Mouse (Mus musculus) testis, postnatal 10 days (tissue): ENCODE measurements around the gene Slc17a5.
A peak's percentile ranks its signal among the peaks of the same experiment; 100 is the strongest.

Experiments
- DNase-seq: peaks from one replicate; pipeline ENCODE4 v3.0.0; 2021; ENCODE audit warnings: low spot score

Slc17a5 gene

GRCm38 (mm10) chr9:78559479-78559878, 28.4 kb downstream of the Slc17a5 start:
- no peak for DNase-seq

- peak; percentile 43 for DNase-seq
These were observed 29.1 kb downstream of the Slc17a5 start for GRCm38 (mm10) chr9:78558586-78559214.

DNA sequence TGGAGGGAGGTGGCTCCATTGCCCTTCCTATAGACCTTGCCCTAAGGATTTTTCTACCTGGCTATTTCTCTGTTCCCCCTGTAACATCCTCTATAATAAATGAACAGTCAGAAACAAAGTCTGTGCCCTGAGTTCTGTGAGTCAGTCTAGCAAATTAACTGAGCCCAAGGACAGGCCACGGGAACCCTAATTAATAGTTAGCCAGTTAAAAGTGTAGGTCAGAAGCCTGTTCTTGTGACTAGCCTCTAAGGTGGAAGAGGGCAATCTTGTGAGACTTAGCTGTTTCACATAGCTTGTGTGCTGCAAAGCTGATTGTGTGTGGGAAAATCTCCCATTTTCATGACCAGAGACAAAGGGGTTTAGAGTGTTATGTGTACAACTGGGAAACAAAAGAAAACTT, 30.8 kb downstream of the Slc17a5 start:
- no peak for DNase-seq

DNA sequence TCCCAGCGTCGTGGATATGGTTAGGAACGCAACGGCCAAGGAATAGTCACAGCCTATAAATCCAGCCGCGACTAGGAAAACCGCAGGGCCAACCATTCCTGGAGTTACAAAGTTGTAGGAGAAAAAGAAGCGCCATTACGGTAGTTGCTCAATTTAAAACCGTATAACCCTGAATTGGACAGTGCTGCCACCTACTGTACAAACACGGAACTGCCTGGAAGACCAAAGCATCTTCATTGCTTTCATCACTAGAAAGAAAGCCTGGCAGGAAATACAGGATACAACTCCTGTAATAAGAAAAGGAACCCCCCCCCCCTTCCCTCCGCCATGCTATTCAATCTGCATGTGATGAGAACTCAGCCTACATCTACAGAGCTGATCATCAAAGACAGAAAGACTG, 34.9 kb downstream of the Slc17a5 start:
- DNase-seq = peak; percentile 92

DNA sequence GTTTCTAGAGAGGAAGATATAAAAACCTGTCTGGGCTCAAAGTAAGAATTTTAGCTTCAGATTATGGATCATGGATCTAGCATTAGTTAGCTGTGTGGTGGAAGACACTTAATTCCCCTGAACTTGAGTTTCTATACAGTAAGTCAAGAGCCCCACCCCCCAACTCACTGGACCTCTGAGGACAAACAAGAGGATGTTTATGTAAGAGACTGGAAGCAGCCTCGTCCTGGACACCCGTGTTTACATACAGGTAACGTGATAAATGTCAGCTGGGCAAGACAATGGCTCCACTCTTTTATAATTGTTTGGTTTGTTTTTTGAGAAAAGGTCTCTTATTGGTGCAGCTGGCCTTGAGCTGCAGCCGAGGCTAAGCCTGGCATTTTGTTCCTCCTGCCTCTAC, 36.1 kb downstream of the Slc17a5 start:
- no peak for DNase-seq

DNA sequence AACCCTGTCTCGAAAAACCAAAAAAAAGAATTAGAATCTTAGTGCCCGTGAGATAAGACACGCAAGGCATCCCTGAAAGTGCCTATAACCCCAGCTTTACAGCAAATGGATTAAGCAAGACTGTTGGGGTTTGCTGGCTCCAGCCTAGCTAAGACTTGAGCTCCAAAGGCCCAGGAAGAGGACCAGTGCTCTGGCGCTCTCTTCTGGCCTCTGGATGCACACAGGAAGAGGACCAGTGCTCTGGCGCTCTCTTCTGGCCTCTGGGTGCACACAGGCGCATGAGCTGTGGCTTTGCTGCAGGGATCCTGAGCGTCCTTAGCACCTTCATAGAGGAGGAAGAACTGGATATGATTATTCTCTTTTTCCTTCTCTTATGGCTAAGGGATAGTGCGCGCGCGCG, 40.1 kb downstream of the Slc17a5 start:
- peak; percentile 40 for DNase-seq

DNA sequence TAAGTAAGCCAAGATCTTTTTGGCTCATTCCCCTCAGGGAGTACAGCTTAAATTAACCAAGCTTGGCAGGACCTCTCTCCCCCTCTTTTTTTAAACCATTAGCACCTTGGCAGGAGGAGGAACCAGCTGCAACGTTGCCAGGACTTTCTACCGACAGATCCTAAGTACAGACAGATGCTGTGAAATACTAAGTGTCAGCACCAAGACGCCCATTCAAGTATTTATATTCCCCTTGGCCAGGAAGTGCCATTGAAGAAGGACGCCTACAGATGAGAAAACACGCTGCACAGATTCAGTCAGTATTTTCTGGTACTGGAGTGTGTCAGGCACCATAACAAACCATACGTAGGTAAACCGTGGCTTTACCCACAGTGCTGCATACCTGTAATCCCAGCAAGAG, 40.9 kb downstream of the Slc17a5 start:
- no peak for DNase-seq

- no peak for DNase-seq
These were observed 46.1 kb downstream of the Slc17a5 start for GRCm38 (mm10) chr9:78541758-78542157.

- DNase-seq = no peak
These were observed 49.4 kb downstream of the Slc17a5 start for GRCm38 (mm10) chr9:78538421-78538820.

DNA sequence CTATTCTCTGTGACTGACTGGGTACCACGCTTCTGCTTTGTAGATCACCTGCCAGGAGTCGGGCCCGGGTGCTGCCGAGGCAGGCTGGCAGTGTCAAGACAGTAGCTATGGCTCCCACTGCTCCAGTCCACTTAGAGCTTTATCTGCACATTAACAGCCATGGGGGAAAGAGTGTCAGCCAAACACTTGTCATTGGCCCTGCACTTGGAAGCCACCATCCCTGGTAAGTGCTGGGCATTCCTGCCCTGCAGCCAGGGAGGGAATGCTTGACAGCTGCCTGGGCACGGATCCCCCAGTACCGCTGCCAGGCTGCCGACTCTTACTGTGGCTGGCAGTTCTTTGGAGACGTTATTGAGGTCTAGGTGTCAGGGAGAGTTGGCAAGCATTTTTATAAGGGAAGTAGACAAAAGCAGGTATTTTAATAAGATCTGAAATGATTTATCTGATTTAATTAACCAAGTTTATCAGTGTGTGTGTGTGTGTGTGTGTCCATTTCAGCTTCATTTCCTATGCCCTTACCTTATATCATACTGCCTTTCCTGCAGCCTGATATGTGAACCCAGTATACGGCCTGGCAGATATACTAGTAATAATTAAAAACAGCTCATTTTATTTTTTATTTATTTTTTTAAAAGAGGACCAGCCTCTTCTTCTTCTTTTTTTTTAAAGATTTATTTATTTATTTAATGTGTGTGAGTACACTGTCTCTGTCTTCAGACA, 50.5 kb downstream of the Slc17a5 start:
- no peak for DNase-seq

GRCm38 (mm10) chr9:78534606-78535005, 53.2 kb downstream of the Slc17a5 start:
- no peak for DNase-seq

GRCm38 (mm10) chr9:78533296-78533935, 54.4 kb downstream of the Slc17a5 start:
- DNase-seq = no peak

DNA sequence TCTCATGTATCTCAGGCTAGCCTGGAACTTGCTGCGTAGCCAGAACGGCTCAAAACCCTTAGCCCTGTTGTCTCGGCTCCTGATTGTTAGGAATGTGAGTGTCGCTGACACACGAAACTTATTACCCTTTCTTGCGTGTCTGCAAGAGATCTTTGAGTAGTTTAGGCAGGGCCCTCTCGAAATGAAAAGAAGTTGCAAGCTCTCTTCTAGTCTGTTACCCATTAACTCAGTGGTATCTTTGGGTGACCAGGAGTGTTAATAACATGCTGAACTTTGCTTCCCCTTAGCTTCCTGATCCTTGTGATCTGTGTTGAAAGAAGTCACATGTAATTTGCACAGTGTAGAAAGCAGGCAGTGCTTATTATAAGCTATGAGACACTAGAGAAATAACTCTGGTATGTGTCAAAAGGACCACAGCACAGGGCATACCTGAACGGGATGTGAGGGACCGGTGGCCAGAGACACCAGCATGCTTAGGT, 55.5 kb downstream of the Slc17a5 start:
- DNase-seq = no peak

- DNase-seq = no peak
These were observed 56.0 kb downstream of the Slc17a5 start for GRCm38 (mm10) chr9:78531816-78532215.

- DNase-seq = peak; percentile 94
These were observed 60.0 kb downstream of the Slc17a5 start for GRCm38 (mm10) chr9:78527767-78528381.

DNA sequence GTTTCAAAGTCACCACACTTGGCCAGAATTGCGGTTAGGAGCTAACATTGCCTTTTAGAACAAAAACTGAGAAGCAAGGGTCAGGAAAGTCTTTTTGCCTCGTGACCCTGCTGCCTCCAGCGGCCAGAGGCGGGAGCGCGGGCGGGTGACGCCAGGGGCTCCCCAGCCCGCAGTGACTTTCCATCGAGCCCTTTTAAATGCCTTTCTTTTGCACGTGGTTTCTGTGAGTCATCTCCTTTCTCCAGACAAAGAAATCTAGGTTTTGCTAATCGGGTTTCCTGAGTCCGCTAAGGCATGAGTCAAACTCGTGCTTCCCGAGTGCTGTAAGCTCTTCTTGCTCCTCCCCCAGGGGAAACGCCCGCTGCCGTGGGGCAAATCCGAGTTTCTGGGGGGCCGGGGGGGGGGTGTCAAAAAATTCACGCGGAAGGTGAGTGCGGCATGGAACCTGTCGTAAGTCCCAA, 60.5 kb downstream of the Slc17a5 start:
- peak; percentile 93 for DNase-seq

GRCm38 (mm10) chr9:78526206-78526605, 61.6 kb downstream of the Slc17a5 start:
- no peak for DNase-seq

GRCm38 (mm10) chr9:78525451-78526135, 62.2 kb downstream of the Slc17a5 start:
- no peak for DNase-seq

DNA sequence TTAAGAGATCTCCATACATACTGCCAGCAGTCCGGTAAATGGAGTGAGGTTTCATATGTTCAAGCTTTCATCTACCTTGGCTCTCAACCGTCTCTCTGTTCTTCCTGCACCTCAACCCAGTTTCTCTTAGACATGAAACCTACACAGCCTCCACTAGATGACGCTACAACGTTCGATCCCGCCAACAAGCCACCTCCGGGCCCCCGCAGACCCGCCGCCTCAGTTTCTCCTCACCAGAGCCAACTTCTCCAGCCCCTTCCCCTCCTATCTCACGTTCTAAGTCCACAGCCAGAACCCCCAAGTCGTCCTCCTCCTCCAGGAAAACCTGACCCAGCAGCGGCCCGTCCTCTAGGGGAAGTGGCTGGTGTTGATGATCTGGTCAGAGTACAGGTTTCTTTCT, 66.2 kb downstream of the Slc17a5 start:
- peak; percentile 61 for DNase-seq

- DNase-seq = peak; percentile 85
These were observed 66.8 kb downstream of the Slc17a5 start for GRCm38 (mm10) chr9:78520780-78521601.

GRCm38 (mm10) chr9:78520127-78520779, 67.6 kb downstream of the Slc17a5 start:
- DNase-seq = peak; percentile 71
